Mouse (Mus musculus) bone marrow, adult 2 months (tissue): Measurements from ENCODE around the gene Fcrlb.
A peak's percentile ranks its signal among the peaks of the same experiment; 100 is the strongest.

ENCODE experiments used
- CTCF ChIP-seq: fragments of 200-500 bp; IDR thresholded peaks from 2 replicates; pipeline ENCODE4 v1.5.1; 2011; ENCODE audit warnings: low read length, control low read depth; ENCODE audit not compliant: control insufficient read depth, insufficient read depth
- POLR2A ChIP-seq: fragments of 200-500 bp; IDR thresholded peaks from 2 replicates; pipeline ENCODE4 v1.6.1; 2011; ENCODE audit warnings: low read depth, mild to moderate bottlenecking, control low read depth, low read length, borderline replicate concordance; ENCODE audit not compliant: control insufficient read depth

GRCm38 (mm10) chr1:170867691-170868105, 45.0 kb downstream of the Fcrlb start, which contains the start of gene Atf6:
- TF ChIP-seq CTCF: no peak
- peak; percentile 67 for TF ChIP-seq POLR2A
